ENCODE assay signal across 8 mouse cellular contexts in the genomic region with DNA sequence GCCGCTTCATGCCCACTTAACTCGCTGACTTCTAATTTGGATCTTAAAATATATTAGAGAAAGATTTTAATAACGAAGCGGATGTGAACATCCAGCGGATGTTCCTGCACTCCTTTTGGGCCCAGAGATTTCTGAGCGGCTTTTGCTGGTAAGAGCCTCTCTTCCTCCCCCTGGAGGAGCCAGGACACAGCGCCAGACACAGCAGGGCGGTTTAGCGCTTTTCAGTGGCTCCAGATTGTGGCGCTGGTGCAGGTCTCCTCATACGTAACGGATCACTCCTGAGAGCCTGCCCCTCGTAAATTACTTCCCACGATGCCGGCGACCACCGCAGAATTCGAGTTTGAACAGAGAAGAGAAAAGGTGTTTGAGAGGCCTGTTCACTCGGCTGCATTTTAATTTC. TPM values are rescaled to one million over a fixed set of nuclear protein-coding genes. Genes with fewer than 3 reads are reported as not detected.
DNase-seq lines count a peak whose midpoint lies in the region; ATAC-seq and TF ChIP-seq lines count a peak whose summit lies in the region.

No protein-coding gene starts in this region.

- no peak for TF ChIP-seq POLR2A in cerebellum, adult 2 months (IDR thresholded peaks at IDR 0.05; ENCODE audit: borderline replicate concordance, insufficient read depth, low read length)

- in situ Hi-C loops in Patski (cut with MboI; ENCODE audit: low pct_unique_long_range_greater_than_20kb), result loop anchor here (5.0 kb wide), 3 partner anchors 179 to 439 kb away; no protein-coding TSS in a partner anchor

- H3K27ac ChIP-seq in cerebellum, adult 2 months (ENCODE audit: insufficient read depth, low read length), result 0 out of 2 replicates have a peak overlapping the region, but pooled peaks have one; percentile 2
- H3K27ac ChIP-seq in forebrain, embryonic 16.5 days (ENCODE audit: low read length), result no peak overlapping the region
- peak overlapping the region; percentile 74 for H3K27ac ChIP-seq in hindbrain, embryonic 16.5 days (ENCODE audit: low read depth, low read length)

- H3K4me1 ChIP-seq in cerebellum, adult 2 months (ENCODE audit: control insufficient read depth, insufficient read depth, low read length), result peaks cover 5% of the 10 kb centered on the region
- peaks cover 14% of the 10 kb centered on the region for H3K4me1 ChIP-seq in forebrain, embryonic 16.5 days (replicated peaks; ENCODE audit: control insufficient read depth, insufficient read depth, low read length)
- H3K4me1 ChIP-seq in hindbrain, embryonic 16.5 days (ENCODE audit: control insufficient read depth, insufficient read depth, low read depth, low read length), result peaks cover 12% of the 10 kb centered on the region

- no peaks in the 10 kb centered on the region for H3K9me3 ChIP-seq in forebrain, embryonic 16.5 days (ENCODE audit: control insufficient read depth, low read length)
- no peaks in the 10 kb centered on the region for H3K9me3 ChIP-seq in hindbrain, embryonic 16.5 days (ENCODE audit: control insufficient read depth, low read length)

- H3K36me3 ChIP-seq in forebrain, embryonic 16.5 days (ENCODE audit: control insufficient read depth, insufficient read depth), result no peaks in the 10 kb centered on the region
- no peaks in the 10 kb centered on the region for H3K36me3 ChIP-seq in hindbrain, embryonic 16.5 days (ENCODE audit: control insufficient read depth, insufficient read depth, low read length)

- H3K27me3 ChIP-seq in Patski, result no peaks in the 10 kb centered on the region
- H3K27me3 ChIP-seq in cerebellum, adult 2 months (ENCODE audit: control insufficient read depth, insufficient read depth, low read length), result no peaks in the 10 kb centered on the region
- peaks cover 25% of the 10 kb centered on the region for H3K27me3 ChIP-seq in forebrain, embryonic 16.5 days (replicated peaks; ENCODE audit: control insufficient read depth, insufficient read depth, low read length)
- no peaks in the 10 kb centered on the region for H3K27me3 ChIP-seq in hindbrain, embryonic 16.5 days (replicated peaks; ENCODE audit: control insufficient read depth, insufficient read depth, low read length)

- CTCF ChIA-PET in Patski (lab: Charles Lee), result interaction anchor here (1.2 to 1.9 kb wide), 3 partner anchors 10 to 419 kb away, joined by 3 to 5 read pairs (median 5); no protein-coding TSS in a partner anchor

- H3K4me3 ChIP-seq in cerebellum, adult 2 months (replicated peaks; ENCODE audit: insufficient read depth, low read depth, low read length), result peak overlapping the region; percentile 60
- peak overlapping the region; percentile 17 for H3K4me3 ChIP-seq in forebrain, embryonic 16.5 days (replicated peaks; ENCODE audit: low read length)
- H3K4me3 ChIP-seq in hindbrain, embryonic 16.5 days (ENCODE audit: low read length), result peak overlapping the region; percentile 23

- 2% methylated on average over 19 of the region's 19 CpGs for WGBS in cerebellum, adult 2 months
- WGBS in forebrain, embryonic 16.5 days, result under 1% methylated on average over 19 of the region's 19 CpGs
- WGBS in hindbrain, embryonic 16.5 days, result under 1% methylated on average over 19 of the region's 19 CpGs

- no peak for DNase-seq in Patski (ENCODE audit: low read depth, low spot score)
- peak; percentile 83 to 85 for DNase-seq in cerebellum, adult 2 months
- peak; percentile 41 to 72 for DNase-seq in left cerebral cortex, postnatal 10 days (ENCODE audit: extremely low spot score in 1 of 2, low spot score in 2 of 2)
- peak; percentile 60 for DNase-seq in lung, postnatal 36 days
- peak; percentile 65 for DNase-seq in right cerebral cortex, postnatal 14 days

- no peak overlapping the region for H3K9ac ChIP-seq in forebrain, embryonic 16.5 days (replicated peaks; ENCODE audit: low read depth, low read length)
- H3K9ac ChIP-seq in hindbrain, embryonic 16.5 days (ENCODE audit: low read depth, low read length), result peak overlapping the region; percentile 43

- peak; percentile 90 for TF ChIP-seq CTCF in Patski (IDR thresholded peaks at IDR 0.05)
- TF ChIP-seq CTCF in cerebellum, adult 2 months (IDR thresholded peaks at IDR 0.05; ENCODE audit: borderline replicate concordance, insufficient read depth, low read depth, low read length), result peak; percentile 40; the same call in 1 of the 2 replicates

- ATAC-seq in Patski, result peak; percentile 81
- ATAC-seq in forebrain, embryonic 16.5 days, result peak; percentile 80
- ATAC-seq in hindbrain, embryonic 16.5 days, result peak; percentile 91
- no peak for ATAC-seq in monocyte, adult 5-6 weeks (replicated peaks; ENCODE audit: insufficient number of reproducible peaks, low FRiP score, low TSS enrichment, poor library complexity, severe bottlenecking)

- intact Hi-C loops in left cerebral cortex, postnatal 10 days (cut with DNase I), result loop anchor here (5.0 kb wide), 1 partner anchor 184 kb away; no protein-coding TSS in a partner anchor

- peak overlapping the region; percentile 48 for H3K4me2 ChIP-seq in forebrain, embryonic 16.5 days (ENCODE audit: low read length)
- H3K4me2 ChIP-seq in hindbrain, embryonic 16.5 days (ENCODE audit: low read length), result peak overlapping the region; percentile 52

- POLR2A ChIA-PET in Patski (lab: Charles Lee), result no interaction called here

RNA-seq across cellular contexts. Expression of a gene that starts 41.5 kb away (rescaled TPM):
- 23.6 TPM for polyA plus RNA-seq in Patski (2021)
- polyA plus RNA-seq in cerebellum, adult 2 months (2012; rRNA removed), result 38.5 and 38.9 TPM in 2 replicates
- polyA plus RNA-seq in forebrain, embryonic 16.5 days (2015; fragmentation: Nextera tagmentation; extraction: Ambion mirVana), result 43.1 and 44.1 TPM in 2 replicates
- polyA plus RNA-seq in hindbrain, embryonic 16.5 days (2015; fragmentation: Nextera tagmentation; extraction: Ambion mirVana), result 52.2 and 55.9 TPM in 2 replicates
- total RNA-seq in left cerebral cortex, postnatal 10 days (2021), result 10 to 100 TPM; 43.1 to 43.2 TPM
- 40.6 to 60.6 TPM (median 40.8 TPM) in 3 replicates for total RNA-seq in monocyte, adult 5-6 weeks (2017)

RNA-seq across cellular contexts. Expression of a gene that starts 53.0 kb away (rescaled TPM):
- polyA plus RNA-seq in Patski (2021), result 111 TPM
- 37.9 and 40.7 TPM in 2 replicates for polyA plus RNA-seq in cerebellum, adult 2 months (2012; rRNA removed)
- 87.7 and 93.3 TPM in 2 replicates for polyA plus RNA-seq in forebrain, embryonic 16.5 days (2015; fragmentation: Nextera tagmentation; extraction: Ambion mirVana)
- polyA plus RNA-seq in hindbrain, embryonic 16.5 days (2015; fragmentation: Nextera tagmentation; extraction: Ambion mirVana), result 51.6 and 52.0 TPM in 2 replicates
- 10 to 100 TPM; 49.3 to 52.2 TPM for total RNA-seq in left cerebral cortex, postnatal 10 days (2021)
- 31.6 to 66.7 TPM (median 54.0 TPM) in 3 replicates for total RNA-seq in monocyte, adult 5-6 weeks (2017)
